Comparison of ENCODE assay signal across 8 mouse cellular contexts in genomic region chr4:133584059-133584951, GRCm38 (mm10). TPM values are rescaled to one million over a fixed set of nuclear protein-coding genes. Genes with fewer than 3 reads are reported as not detected.
DNase-seq lines count a peak whose midpoint lies in the region; ATAC-seq and TF ChIP-seq lines count a peak whose summit lies in the region.

Gpn2 (plus strand) TSS chr4:133584362.

- H3K27me3 ChIP-seq in CH12.LX (replicated peaks), result no peaks in the 10 kb centered on the region
- no peaks in the 10 kb centered on the region for H3K27me3 ChIP-seq in forebrain, embryonic 11.5 days (ENCODE audit: control insufficient read depth, insufficient read depth, low read length)
- H3K27me3 ChIP-seq in heart, embryonic 16.5 days (ENCODE audit: control insufficient read depth, insufficient read depth, low read length), result no peaks in the 10 kb centered on the region
- no peaks in the 10 kb centered on the region for H3K27me3 ChIP-seq in liver, embryonic 14.5 days (ENCODE audit: control insufficient read depth, insufficient read depth, low read length)
- no peaks in the 10 kb centered on the region for H3K27me3 ChIP-seq in neural tube, embryonic 11.5 days (ENCODE audit: control insufficient read depth, insufficient read depth, low read length)
- H3K27me3 ChIP-seq in stomach, embryonic 16.5 days (ENCODE audit: control insufficient read depth, insufficient read depth, low read length), result no peaks in the 10 kb centered on the region

- dilution Hi-C loops in CH12.LX (cut with MboI; ENCODE audit: extremely low pct_ligation_motif_present, extremely low pct_unique_long_range_greater_than_20kb, low sequenced_read_pairs), result no loop called here

- H3K4me2 ChIP-seq in CH12.LX (ENCODE audit: insufficient read depth, low read depth, poor library complexity, severe bottlenecking), result peak within 1 kb of the TSS; percentile 91
- peak within 1 kb of the TSS; percentile 99 for H3K4me2 ChIP-seq in forebrain, embryonic 11.5 days (ENCODE audit: low read depth, low read length, severe bottlenecking)
- H3K4me2 ChIP-seq in heart, embryonic 16.5 days (ENCODE audit: low read depth, low read length), result peak within 1 kb of the TSS; percentile 90
- H3K4me2 ChIP-seq in liver, embryonic 14.5 days (ENCODE audit: low read depth), result peak within 1 kb of the TSS; percentile 82
- H3K4me2 ChIP-seq in neural tube, embryonic 11.5 days (ENCODE audit: low read depth), result peak within 1 kb of the TSS; percentile 93
- peak within 1 kb of the TSS; percentile 89 for H3K4me2 ChIP-seq in stomach, embryonic 16.5 days (ENCODE audit: low read depth, low read length)

- H3K9me3 ChIP-seq in CH12.LX (replicated peaks; ENCODE audit: low read length), result no peaks in the 10 kb centered on the region
- no peaks in the 10 kb centered on the region for H3K9me3 ChIP-seq in forebrain, embryonic 11.5 days (ENCODE audit: control insufficient read depth, low read length)
- no peaks in the 10 kb centered on the region for H3K9me3 ChIP-seq in heart, embryonic 16.5 days (replicated peaks; ENCODE audit: control insufficient read depth, low read length)
- H3K9me3 ChIP-seq in liver, embryonic 14.5 days (ENCODE audit: control insufficient read depth, low read length), result no peaks in the 10 kb centered on the region
- H3K9me3 ChIP-seq in neural tube, embryonic 11.5 days (ENCODE audit: control insufficient read depth, low read length), result no peaks in the 10 kb centered on the region
- H3K9me3 ChIP-seq in stomach, embryonic 16.5 days (replicated peaks; ENCODE audit: control insufficient read depth, low read length), result no peaks in the 10 kb centered on the region

- H3K79me2 ChIP-seq in CH12.LX (replicated peaks; ENCODE audit: control insufficient read depth, extremely low read depth, insufficient read depth, poor library complexity, severe bottlenecking), result peaks cover 6% of the 10 kb centered on the region

- H3K27ac ChIP-seq in CH12.LX (ENCODE audit: insufficient read depth, low read depth), result peak within 1 kb of the TSS; percentile 66
- H3K27ac ChIP-seq in forebrain, embryonic 11.5 days (ENCODE audit: low read depth, low read length), result peak within 1 kb of the TSS; percentile 48; the same call in 1 of the 2 replicates
- peak within 1 kb of the TSS; percentile 86 for H3K27ac ChIP-seq in heart, embryonic 16.5 days (ENCODE audit: low read length)
- peak within 1 kb of the TSS; percentile 11; the same call in 1 of the 2 replicates for H3K27ac ChIP-seq in liver, embryonic 14.5 days
- 0 out of 2 replicates have a peak within 1 kb of the TSS, but pooled peaks have one; percentile 21 for H3K27ac ChIP-seq in neural tube, embryonic 11.5 days (ENCODE audit: low read depth, low read length)
- H3K27ac ChIP-seq in stomach, embryonic 16.5 days (ENCODE audit: low read length), result peak within 1 kb of the TSS; percentile 75

- in situ Hi-C loops in CH12.LX (cut with MboI; ENCODE audit: low pct_ligation_motif_present, low pct_unique_long_range_greater_than_20kb, low sequenced_read_pairs), result loop anchor here (25.0 kb wide), 1 partner anchor 503 kb away; the partner anchor contains the start of gene Cd52

- peak within 1 kb of the TSS; percentile 88 for H3K9ac ChIP-seq in CH12.LX (ENCODE audit: insufficient read depth, low read depth)
- H3K9ac ChIP-seq in forebrain, embryonic 11.5 days (ENCODE audit: low read length), result peak within 1 kb of the TSS; percentile 77
- peak within 1 kb of the TSS; percentile 93 for H3K9ac ChIP-seq in heart, embryonic 16.5 days (ENCODE audit: low read length)
- H3K9ac ChIP-seq in liver, embryonic 14.5 days (replicated peaks), result peak within 1 kb of the TSS; percentile 64
- peak within 1 kb of the TSS; percentile 67 for H3K9ac ChIP-seq in neural tube, embryonic 11.5 days (ENCODE audit: low read length)
- peak within 1 kb of the TSS; percentile 90 for H3K9ac ChIP-seq in stomach, embryonic 16.5 days (ENCODE audit: low read length)

- peak; percentile 92 for DNase-seq in CH12.LX (ENCODE audit: extremely low read depth)
- DNase-seq in c-Kit-positive CD71-negative TER-119-negative erythroid progenitor cells, embryonic 14.5 days (ENCODE audit: low read depth), result peak; percentile 88
- DNase-seq in forebrain, embryonic 11.5 days (ENCODE audit: low spot score), result peak; percentile 84
- DNase-seq in kidney, postnatal 36 days, result peak; percentile 89 to 92
- peak; percentile 72 to 73 (median 73) for DNase-seq in liver, embryonic 14.5 days (ENCODE audit: low read depth in 3 of 3, low spot score in 3 of 3)
- DNase-seq in neural tube, embryonic 11.5 days (ENCODE audit: low spot score), result peak; percentile 75

- no peak for TF ChIP-seq EP300 in CH12.LX (IDR thresholded peaks at IDR 0.05; ENCODE audit: low read length)
- TF ChIP-seq EP300 in liver, embryonic 14.5 days (IDR thresholded peaks at IDR 0.05; ENCODE audit: low read depth), result no peak

- TF ChIP-seq POLR2A in CH12.LX (IDR thresholded peaks at IDR 0.05; ENCODE audit: low read depth, low read length), result peak; percentile 83

- H3K4me1 ChIP-seq in CH12.LX (ENCODE audit: control insufficient read depth in 1 of 2, insufficient read depth in 2 of 2), result peaks cover 2 to 30% of the 10 kb centered on the region in 2 experiments; a peak in 3 of 4 replicates
- H3K4me1 ChIP-seq in forebrain, embryonic 11.5 days (replicated peaks; ENCODE audit: control insufficient read depth, insufficient read depth, low read length), result peaks cover 6% of the 10 kb centered on the region; the same call in 1 of the 2 replicates
- H3K4me1 ChIP-seq in heart, embryonic 16.5 days (ENCODE audit: control insufficient read depth, insufficient read depth, low read length), result peaks cover 12% of the 10 kb centered on the region
- H3K4me1 ChIP-seq in liver, embryonic 14.5 days (replicated peaks; ENCODE audit: control insufficient read depth in 2 of 2, insufficient read depth in 2 of 2, low read length in 1 of 2), result peaks cover 5 to 8% of the 10 kb centered on the region in 2 experiments; a peak in 3 of 4 replicates
- peaks cover 6% of the 10 kb centered on the region for H3K4me1 ChIP-seq in neural tube, embryonic 11.5 days (ENCODE audit: control insufficient read depth, insufficient read depth, low read length)
- peaks cover 13% of the 10 kb centered on the region for H3K4me1 ChIP-seq in stomach, embryonic 16.5 days (ENCODE audit: control insufficient read depth, insufficient read depth, low read length)

- no peak for TF ChIP-seq CTCF in CH12.LX (conservative IDR thresholded peaks at IDR 0.05 in 1 of 2, IDR thresholded peaks at IDR 0.05 in 1 of 2; ENCODE audit: low read depth in 2 of 2, low read length in 2 of 2)
- no peak for TF ChIP-seq CTCF in liver, embryonic 14.5 days (IDR thresholded peaks at IDR 0.05; ENCODE audit: low read depth)

- H3K36me3 ChIP-seq in CH12.LX (replicated peaks in 1 of 2; ENCODE audit: control insufficient read depth in 1 of 2, insufficient read depth in 1 of 2, low read length in 1 of 2), result peaks cover 58 to 73% of the 10 kb centered on the region in 2 experiments
- H3K36me3 ChIP-seq in forebrain, embryonic 11.5 days (ENCODE audit: control insufficient read depth, insufficient read depth, low read length), result peaks cover 5% of the 10 kb centered on the region; the same call in 1 of the 2 replicates
- H3K36me3 ChIP-seq in heart, embryonic 16.5 days (ENCODE audit: control insufficient read depth, insufficient read depth), result peaks cover 33% of the 10 kb centered on the region
- no peaks in the 10 kb centered on the region; the same call in none of the 2 replicates for H3K36me3 ChIP-seq in liver, embryonic 14.5 days (replicated peaks; ENCODE audit: control insufficient read depth, insufficient read depth, low read depth)
- H3K36me3 ChIP-seq in neural tube, embryonic 11.5 days (ENCODE audit: control insufficient read depth, insufficient read depth, low read length), result peaks cover 9% of the 10 kb centered on the region
- H3K36me3 ChIP-seq in stomach, embryonic 16.5 days (ENCODE audit: control insufficient read depth, insufficient read depth, low read length), result peaks cover 12% of the 10 kb centered on the region; the same call in 1 of the 2 replicates

- TF ChIP-seq RAD21 in CH12.LX (IDR thresholded peaks at IDR 0.05; ENCODE audit: low read depth, low read length), result no peak

- WGBS in forebrain, embryonic 11.5 days, result 3% methylated on average over 65 of the region's 65 CpGs
- under 1% methylated on average over 65 of the region's 65 CpGs for WGBS in heart, embryonic 16.5 days
- 2% methylated on average over 62 of the region's 65 CpGs for WGBS in liver, embryonic 14.5 days (ENCODE audit: insufficient replicate concordance)
- 2% methylated on average over 65 of the region's 65 CpGs for WGBS in neural tube, embryonic 11.5 days
- WGBS in stomach, embryonic 16.5 days, result 1% methylated on average over 65 of the region's 65 CpGs

- H3K4me3 ChIP-seq in CH12.LX (replicated peaks in 1 of 3; ENCODE audit: low read depth in 2 of 3, low read length in 2 of 3, poor library complexity in 1 of 3), result peak within 1 kb of the TSS; percentile 78 to 99 (median 90)
- H3K4me3 ChIP-seq in forebrain, embryonic 11.5 days (ENCODE audit: low read depth, low read length), result peak within 1 kb of the TSS; percentile 94
- H3K4me3 ChIP-seq in heart, embryonic 16.5 days (ENCODE audit: low read length), result peak within 1 kb of the TSS; percentile 74
- peak within 1 kb of the TSS; percentile 72 to 82 for H3K4me3 ChIP-seq in liver, embryonic 14.5 days (ENCODE audit: insufficient read depth in 1 of 2, low read depth in 2 of 2, low read length in 2 of 2)
- peak within 1 kb of the TSS; percentile 83 for H3K4me3 ChIP-seq in neural tube, embryonic 11.5 days (ENCODE audit: low read depth, low read length)
- H3K4me3 ChIP-seq in stomach, embryonic 16.5 days (replicated peaks; ENCODE audit: low read length), result peak within 1 kb of the TSS; percentile 77

- peak; percentile 72 for ATAC-seq in forebrain, embryonic 11.5 days (replicated peaks; ENCODE audit: low FRiP score)
- ATAC-seq in heart, embryonic 16.5 days (replicated peaks; ENCODE audit: extremely low read depth, insufficient read depth, low FRiP score), result peak; percentile 84
- ATAC-seq in liver, embryonic 14.5 days (ENCODE audit: insufficient read depth), result peak; percentile 83
- ATAC-seq in neural tube, embryonic 11.5 days (ENCODE audit: insufficient read depth, low FRiP score, low TSS enrichment), result peak; percentile 60; the same call in 1 of the 2 replicates
- peak; percentile 90 for ATAC-seq in stomach, embryonic 16.5 days (ENCODE audit: insufficient read depth, low FRiP score)

TF ChIP-seq in CH12.LX, 34 proteins besides CTCF, POLR2A, EP300 and RAD21 (continues in another document):
- TF ChIP-seq TBP (conservative IDR thresholded peaks at IDR 0.05; ENCODE audit: low read depth, low read length), result peak; percentile 83

RNA-seq across cellular contexts. Expression of gene Gpn2, which starts in this region (rescaled TPM):
- total RNA-seq in CH12.LX (2012; rRNA removed) (36.2 and 37.4 TPM in 2 replicates), CH12.LX (2014; rRNA removed) (30.0 and 35.9 TPM in 2 replicates)
- 34.1 and 36.8 TPM in 2 replicates for polyA plus RNA-seq in CH12.LX (2012; ENCODE audit: insufficient read length, low read depth)
- polyA plus RNA-seq in forebrain, embryonic 11.5 days (2014; fragmentation: Nextera tagmentation; extraction: Ambion mirVana), result 28.6 and 31.8 TPM in 2 replicates
- 12.0 and 12.7 TPM in 2 replicates for polyA plus RNA-seq in heart, embryonic 16.5 days (2015; fragmentation: Nextera tagmentation; extraction: Ambion mirVana)
- polyA plus RNA-seq in liver, embryonic 14.5 days (2012; rRNA removed), result 15.2 and 17.6 TPM in 2 replicates
- polyA plus RNA-seq in liver, embryonic 14.5 days (2014; fragmentation: Nextera tagmentation; extraction: Ambion mirVana), result 10.0 and 10.3 TPM in 2 replicates
- polyA plus RNA-seq in neural tube, embryonic 11.5 days (2014; fragmentation: Nextera tagmentation; extraction: Ambion mirVana), result 24.6 and 31.9 TPM in 2 replicates
- 13.8 and 14.3 TPM in 2 replicates for polyA plus RNA-seq in stomach, embryonic 16.5 days (2015; fragmentation: Nextera tagmentation; extraction: Ambion mirVana)

Comparison
In these comparisons a context has a peak if more than half of its experiments do, and no peak if none do; other contexts are left out.
1. Peak in every context shown above with its lines: DNase-seq, ATAC-seq, H3K4me3 ChIP-seq and H3K27ac ChIP-seq.
2. H3K27ac ChIP-seq: peak in every context shown above with its lines; median percentile 86 in heart, embryonic 16.5 days; 75 in stomach, embryonic 16.5 days; 66 in CH12.LX; 48 in forebrain, embryonic 11.5 days; 21 in neural tube, embryonic 11.5 days; 11 in liver, embryonic 14.5 days.